Comparison of ENCODE assay signal across 8 mouse cellular contexts in genomic region chr3:62924441-62924840, GRCm38 (mm10).
DNase-seq lines count a peak whose midpoint lies in the region; ATAC-seq and TF ChIP-seq lines count a peak whose summit lies in the region.
"Had no signal": no experiment of that assay in that cellular context is flagged by ENCODE, and none has a peak within 500 bp of the region (broad histone marks: within the 10 kb centered on the region; RNA-seq: fewer than 3 reads in every experiment).

No protein-coding gene starts in this region.

- no peak for TF ChIP-seq POLR2A in kidney, adult 2 months (IDR thresholded peaks at IDR 0.05; ENCODE audit: low read depth, low read length)
- no peak for TF ChIP-seq POLR2A in ES-Bruce4 (IDR thresholded peaks at IDR 0.05; ENCODE audit: insufficient read depth, low read length)

- no peak for ATAC-seq in kidney, embryonic 14.5 days (ENCODE audit: low FRiP score, low TSS enrichment)

- H3K4me2 ChIP-seq in kidney, embryonic 14.5 days (replicated peaks; ENCODE audit: low read depth, low read length): no peak overlapping the region

- H3K4me1 ChIP-seq in kidney, adult 2 months (ENCODE audit: control insufficient read depth, insufficient read depth, low read length): no peaks in the 10 kb centered on the region
- H3K4me1 ChIP-seq in kidney, embryonic 14.5 days (ENCODE audit: control insufficient read depth, insufficient read depth, low read length): no peaks in the 10 kb centered on the region
- H3K4me1 ChIP-seq in ES-Bruce4 (ENCODE audit: control insufficient read depth, insufficient read depth, low read length): no peaks in the 10 kb centered on the region

- 10% methylated on average over 1 of the region's 1 CpGs for WGBS in kidney, adult 2 months
- 3% methylated on average over 1 of the region's 1 CpGs for WGBS in kidney, embryonic 14.5 days

- no peak for TF ChIP-seq EP300 in ES-Bruce4 (IDR thresholded peaks at IDR 0.05; ENCODE audit: insufficient read depth, low read depth, low read length)

- H3K27me3 ChIP-seq in kidney, adult 2 months (replicated peaks; ENCODE audit: control insufficient read depth, insufficient read depth, low read length): no peaks in the 10 kb centered on the region
- H3K27me3 ChIP-seq in kidney, embryonic 14.5 days (ENCODE audit: control insufficient read depth, insufficient read depth, low read length): no peaks in the 10 kb centered on the region
- H3K27me3 ChIP-seq in ES-Bruce4 (ENCODE audit: control insufficient read depth, insufficient read depth, low read length, poor library complexity, severe bottlenecking): no peaks in the 10 kb centered on the region

- no peaks in the 10 kb centered on the region for H3K36me3 ChIP-seq in kidney, adult 2 months (ENCODE audit: control insufficient read depth, insufficient read depth, low read length)
- H3K36me3 ChIP-seq in kidney, embryonic 14.5 days (ENCODE audit: control insufficient read depth, insufficient read depth, low read length): no peaks in the 10 kb centered on the region
- no peaks in the 10 kb centered on the region for H3K36me3 ChIP-seq in ES-Bruce4 (ENCODE audit: control insufficient read depth, insufficient read depth, low read length, poor library complexity, severe bottlenecking)

- peak; percentile 40 for DNase-seq in kidney, adult 2 months
- peak; percentile 24 for DNase-seq in Muller cell, postnatal 12 days (ENCODE audit: inconsistent ontology term)
- peak; percentile 6 to 20 for DNase-seq in layer of hippocampus, postnatal 10 days (ENCODE audit: low spot score in 2 of 2)
- no peak for DNase-seq in spleen, postnatal 10 days (ENCODE audit: low spot score in 2 of 2)
- DNase-seq in thymus, postnatal 0 days (ENCODE audit: low spot score): no peak

- no peak overlapping the region for H3K9ac ChIP-seq in kidney, embryonic 14.5 days (ENCODE audit: low read depth, low read length)
- H3K9ac ChIP-seq in ES-Bruce4 (ENCODE audit: low read depth, poor library complexity, severe bottlenecking): no peak overlapping the region
- H3K9ac ChIP-seq: liver, embryonic 14.5 days had no signal

- TF ChIP-seq CTCF in kidney, adult 2 months (conservative IDR thresholded peaks at IDR 0.05; ENCODE audit: insufficient read depth, insufficient read length, low read depth, low read length): no peak
- TF ChIP-seq CTCF in ES-Bruce4 (IDR thresholded peaks at IDR 0.05; ENCODE audit: low read depth, low read length): peak; percentile 18

- no peak overlapping the region for H3K4me3 ChIP-seq in kidney, adult 2 months (ENCODE audit: insufficient read depth, low read depth, low read length)
- no peak overlapping the region for H3K4me3 ChIP-seq in kidney, embryonic 14.5 days (ENCODE audit: low read length)
- H3K4me3 ChIP-seq in ES-Bruce4 (ENCODE audit: low read depth, low read length): no peak overlapping the region

- H3K27ac ChIP-seq in kidney, adult 2 months (ENCODE audit: insufficient read depth, low read depth, low read length): no peak overlapping the region
- no peak overlapping the region for H3K27ac ChIP-seq in kidney, embryonic 14.5 days (ENCODE audit: low read depth, low read length)
- H3K27ac ChIP-seq in ES-Bruce4 (ENCODE audit: insufficient read depth, low read length): no peak overlapping the region
- H3K27ac ChIP-seq: liver, embryonic 14.5 days had no signal

- no peaks in the 10 kb centered on the region for H3K9me3 ChIP-seq in kidney, embryonic 14.5 days (ENCODE audit: control insufficient read depth, low read length)
- no peaks in the 10 kb centered on the region for H3K9me3 ChIP-seq in ES-Bruce4 (replicated peaks; ENCODE audit: control insufficient read depth, insufficient read depth, low read length, poor library complexity, severe bottlenecking)

Comparison
In these comparisons a context has a peak if more than half of its experiments do, and no peak if none do; other contexts are left out.
1. DNase-seq: peak in kidney, adult 2 months (single experiment), Muller cell, postnatal 12 days (single experiment) and layer of hippocampus, postnatal 10 days (2 of 2); none in spleen, postnatal 10 days (0 of 2) and thymus, postnatal 0 days (single experiment).